In the genomic region with DNA sequence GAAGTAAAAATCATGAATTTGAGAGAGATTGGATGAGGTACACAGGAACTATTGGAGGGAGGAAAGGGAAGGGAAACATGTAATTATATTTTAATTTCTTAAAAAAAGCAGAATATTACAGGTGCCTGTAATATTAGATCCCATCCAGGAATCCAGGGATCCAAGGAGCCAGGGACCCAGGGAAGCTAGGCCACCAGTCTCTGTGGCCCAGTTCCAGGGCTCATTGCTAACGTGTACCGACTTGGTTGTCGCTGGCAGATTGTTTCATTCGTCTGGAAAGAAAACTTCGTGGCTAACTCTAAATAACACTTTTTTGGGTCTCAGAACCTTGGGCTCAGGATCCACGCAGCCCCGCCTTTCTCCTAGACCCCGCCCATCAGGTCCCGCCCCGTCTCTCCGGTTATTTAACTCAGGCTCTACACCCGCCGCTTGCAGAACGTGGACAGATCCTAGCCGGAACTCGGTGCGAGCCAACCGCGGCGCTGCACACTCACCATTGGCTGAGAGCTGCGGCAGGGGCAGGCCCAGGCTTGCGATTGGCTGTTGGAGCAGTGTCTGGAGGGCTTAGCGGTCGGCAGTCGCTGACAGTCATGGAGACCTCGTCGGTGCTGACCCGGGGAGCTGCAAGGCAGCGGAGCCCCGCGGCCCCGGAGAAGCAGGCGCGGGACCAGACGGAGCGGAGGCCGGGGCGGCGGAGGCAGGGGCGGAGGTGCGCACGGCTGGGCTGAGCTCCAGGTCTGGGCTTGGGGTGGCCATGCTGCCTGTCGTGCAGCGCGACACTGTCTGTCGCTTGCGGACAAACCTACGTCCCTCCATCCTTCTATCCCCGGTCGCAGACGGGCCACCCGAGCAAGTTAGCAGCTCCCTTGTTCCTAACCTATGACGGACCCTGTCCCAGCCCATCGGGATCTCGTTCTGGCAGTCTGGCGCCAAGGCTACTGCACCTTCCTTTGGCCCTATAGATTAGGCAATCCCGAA, we compare ENCODE assay signal across 8 mouse cellular contexts. TPM values are rescaled to one million over a fixed set of nuclear protein-coding genes. Genes with fewer than 3 reads are reported as not detected.
DNase-seq lines count a peak whose midpoint lies in the region; ATAC-seq and TF ChIP-seq lines count a peak whose summit lies in the region.

TSS of gene Engase (plus strand) at position 434 of the 978 bp plus-strand sequence.

- H3K4me3 ChIP-seq in E14TG2a.4 (replicated peaks; ENCODE audit: low read length): peak within 1 kb of the TSS; percentile 94
- H3K4me3 ChIP-seq in forebrain, embryonic 12.5 days (replicated peaks): peak within 1 kb of the TSS; percentile 81
- peak within 1 kb of the TSS; percentile 60 for H3K4me3 ChIP-seq in heart, postnatal 0 days (ENCODE audit: low read depth, low read length)
- H3K4me3 ChIP-seq in liver, embryonic 16.5 days (ENCODE audit: low read depth, low read length): peak within 1 kb of the TSS; percentile 79
- H3K4me3 ChIP-seq in neural tube, embryonic 13.5 days: peak within 1 kb of the TSS; percentile 63
- H3K4me3 ChIP-seq in testis, adult 2 months (ENCODE audit: control insufficient read depth, low read depth, low read length): peak within 1 kb of the TSS; percentile 85

- no peak for TF ChIP-seq EP300 in heart, postnatal 0 days (IDR thresholded peaks at IDR 0.05; ENCODE audit: low read depth)

- peaks cover 64% of the 10 kb centered on the region for H3K4me1 ChIP-seq in E14TG2a.4 (replicated peaks; ENCODE audit: low read depth, low read length)
- peaks cover 8% of the 10 kb centered on the region for H3K4me1 ChIP-seq in forebrain, embryonic 12.5 days
- peaks cover 11% of the 10 kb centered on the region for H3K4me1 ChIP-seq in heart, postnatal 0 days (ENCODE audit: control insufficient read depth, insufficient read depth)
- H3K4me1 ChIP-seq in liver, embryonic 16.5 days (ENCODE audit: control insufficient read depth, low read depth, low read length): peaks cover 24% of the 10 kb centered on the region
- H3K4me1 ChIP-seq in neural tube, embryonic 13.5 days (replicated peaks): peaks cover 14% of the 10 kb centered on the region
- peaks cover 24% of the 10 kb centered on the region for H3K4me1 ChIP-seq in testis, adult 2 months (ENCODE audit: control insufficient read depth, insufficient read depth, low read length)

- peak; percentile 92 for DNase-seq in c-Kit-positive CD71-positive TER-119-positive erythroid progenitor cells, embryonic 14.5 days (ENCODE audit: low spot score)
- DNase-seq in heart, postnatal 0 days (ENCODE audit: low spot score): peak; percentile 96
- peak; percentile 96 to 98 for DNase-seq in kidney, postnatal 4 days

- H3K9me3 ChIP-seq in E14TG2a.4 (ENCODE audit: low read length): peaks cover 11% of the 10 kb centered on the region; the same call in 1 of the 2 replicates
- no peaks in the 10 kb centered on the region for H3K9me3 ChIP-seq in forebrain, embryonic 12.5 days
- H3K9me3 ChIP-seq in heart, postnatal 0 days (replicated peaks; ENCODE audit: control insufficient read depth, low read length): no peaks in the 10 kb centered on the region
- no peaks in the 10 kb centered on the region for H3K9me3 ChIP-seq in liver, embryonic 16.5 days (replicated peaks; ENCODE audit: control insufficient read depth, low read length)
- no peaks in the 10 kb centered on the region for H3K9me3 ChIP-seq in neural tube, embryonic 13.5 days

- peak; percentile 77 for TF ChIP-seq POLR2A in testis, adult 2 months (IDR thresholded peaks at IDR 0.05; ENCODE audit: control insufficient read depth, low read depth, low read length)

- H3K27me3 ChIP-seq in E14TG2a.4 (ENCODE audit: insufficient read depth, low read length): 0 out of 2 replicates have a peak, but pooled peaks cover 3% of the 10 kb centered on the region
- H3K27me3 ChIP-seq in forebrain, embryonic 12.5 days: no peaks in the 10 kb centered on the region; the same call in 1 of the 2 replicates
- no peaks in the 10 kb centered on the region for H3K27me3 ChIP-seq in heart, postnatal 0 days (ENCODE audit: control insufficient read depth, insufficient read depth, low read length)
- no peaks in the 10 kb centered on the region for H3K27me3 ChIP-seq in liver, embryonic 16.5 days (ENCODE audit: control insufficient read depth, insufficient read depth, low read depth, low read length)
- no peaks in the 10 kb centered on the region for H3K27me3 ChIP-seq in neural tube, embryonic 13.5 days
- H3K27me3 ChIP-seq in testis, adult 2 months (ENCODE audit: control insufficient read depth, insufficient read depth, low read length): no peaks in the 10 kb centered on the region

- no peak for TF ChIP-seq CTCF in E14TG2a.4 (conservative IDR thresholded peaks at IDR 0.05; ENCODE audit: low read length)
- no peak for TF ChIP-seq CTCF in heart, postnatal 0 days (IDR thresholded peaks at IDR 0.05; ENCODE audit: low read depth)
- no peak for TF ChIP-seq CTCF in testis, adult 2 months (IDR thresholded peaks at IDR 0.05; ENCODE audit: control insufficient read depth, insufficient read depth, insufficient replicate concordance, low read depth, low read length)

- H3K36me3 ChIP-seq in E14TG2a.4 (ENCODE audit: insufficient read depth, low read length): peaks cover 33% of the 10 kb centered on the region
- H3K36me3 ChIP-seq in forebrain, embryonic 12.5 days (replicated peaks): no peaks in the 10 kb centered on the region; the same call in 1 of the 2 replicates
- H3K36me3 ChIP-seq in heart, postnatal 0 days (replicated peaks; ENCODE audit: control insufficient read depth, insufficient read depth, low read length): 0 out of 2 replicates have a peak, but pooled peaks cover 5% of the 10 kb centered on the region
- no peaks in the 10 kb centered on the region for H3K36me3 ChIP-seq in liver, embryonic 16.5 days (ENCODE audit: control insufficient read depth, insufficient read depth)
- no peaks in the 10 kb centered on the region for H3K36me3 ChIP-seq in neural tube, embryonic 13.5 days
- no peaks in the 10 kb centered on the region for H3K36me3 ChIP-seq in testis, adult 2 months (ENCODE audit: control insufficient read depth, insufficient read depth, low read length)

- H3K27ac ChIP-seq in forebrain, embryonic 12.5 days: no peak within 1 kb of the TSS
- H3K27ac ChIP-seq in heart, postnatal 0 days (ENCODE audit: low read depth): peak within 1 kb of the TSS; percentile 49; the same call in 1 of the 2 replicates
- peak within 1 kb of the TSS; percentile 48; the same call in 1 of the 2 replicates for H3K27ac ChIP-seq in liver, embryonic 16.5 days (ENCODE audit: low read length)
- peak within 1 kb of the TSS; percentile 61; the same call in 1 of the 2 replicates for H3K27ac ChIP-seq in neural tube, embryonic 13.5 days (replicated peaks)
- no peak within 1 kb of the TSS for H3K27ac ChIP-seq in testis, adult 2 months (ENCODE audit: control insufficient read depth, insufficient read depth, low read depth, low read length)

- WGBS in forebrain, embryonic 12.5 days: under 1% methylated on average over 57 of the region's 57 CpGs
- WGBS in heart, postnatal 0 days: under 1% methylated on average over 53 of the region's 57 CpGs
- WGBS in liver, embryonic 16.5 days (ENCODE audit: insufficient replicate concordance): under 1% methylated on average over 55 of the region's 57 CpGs
- under 1% methylated on average over 57 of the region's 57 CpGs for WGBS in neural tube, embryonic 13.5 days

- ATAC-seq in forebrain, embryonic 12.5 days (ENCODE audit: low FRiP score): peak; percentile 100
- ATAC-seq in heart, postnatal 0 days (ENCODE audit: insufficient read depth, low read depth): peak; percentile 100
- peak; percentile 99 for ATAC-seq in liver, embryonic 16.5 days (ENCODE audit: low read depth)
- peak; percentile 99 for ATAC-seq in neural tube, embryonic 13.5 days (ENCODE audit: low read depth)

- H3K9ac ChIP-seq in forebrain, embryonic 12.5 days: peak within 1 kb of the TSS; percentile 72
- peak within 1 kb of the TSS; percentile 47 for H3K9ac ChIP-seq in heart, postnatal 0 days (replicated peaks; ENCODE audit: low read depth, low read length)
- peak within 1 kb of the TSS; percentile 80 for H3K9ac ChIP-seq in liver, embryonic 16.5 days (ENCODE audit: low read depth, low read length)
- H3K9ac ChIP-seq in neural tube, embryonic 13.5 days: peak within 1 kb of the TSS; percentile 79

- H3K4me2 ChIP-seq in forebrain, embryonic 12.5 days: peak within 1 kb of the TSS; percentile 91
- H3K4me2 ChIP-seq in heart, postnatal 0 days (ENCODE audit: low read depth, low read length): peak within 1 kb of the TSS; percentile 73
- H3K4me2 ChIP-seq in liver, embryonic 16.5 days (ENCODE audit: low read depth, low read length): peak within 1 kb of the TSS; percentile 96
- H3K4me2 ChIP-seq in neural tube, embryonic 13.5 days: peak within 1 kb of the TSS; percentile 79

RNA-seq across cellular contexts. Expression of gene Engase, which starts in this region (rescaled TPM):
- 6.2 and 9.0 TPM in 2 replicates for polyA plus RNA-seq in forebrain, embryonic 12.5 days (2016; fragmentation: Nextera tagmentation; extraction: Ambion mirVana)
- 9.1 and 12.0 TPM in 2 replicates for total RNA-seq in heart, postnatal 0 days (2014; rRNA removed; ENCODE audit: low replicate concordance)
- polyA plus RNA-seq in heart, postnatal 0 days (2015; fragmentation: Nextera tagmentation; extraction: Ambion mirVana): 3.0 and 3.6 TPM in 2 replicates
- polyA plus RNA-seq in liver, embryonic 16.5 days (2015; fragmentation: Nextera tagmentation; extraction: Ambion mirVana): 5.7 and 7.6 TPM in 2 replicates
- polyA plus RNA-seq in neural tube, embryonic 13.5 days (2015; fragmentation: Nextera tagmentation; extraction: Ambion mirVana): 8.1 and 10.0 TPM in 2 replicates
- polyA plus RNA-seq in testis, adult 2 months (2012; rRNA removed): 2.9 and 3.2 TPM in 2 replicates

Comparison
In these comparisons a context has a peak if more than half of its experiments do, and no peak if none do; other contexts are left out.
1. H3K27ac ChIP-seq: peak in heart, postnatal 0 days (single experiment), liver, embryonic 16.5 days (single experiment) and neural tube, embryonic 13.5 days (single experiment); none in forebrain, embryonic 12.5 days (single experiment) and testis, adult 2 months (single experiment).
2. Peak in every context shown above with its lines, with median percentiles within 50 percentile points of each other: H3K4me3 ChIP-seq, DNase-seq, ATAC-seq, H3K4me2 ChIP-seq and H3K9ac ChIP-seq.